Mouse (Mus musculus) layer of hippocampus, postnatal 14 days (tissue): ENCODE data around the gene Rras. TPM values are rescaled to one million over a fixed set of nuclear protein-coding genes. Genes with fewer than 3 reads are reported as not detected.

Experiments
- DNase-seq, 2 experiments: peaks; one replicate each; pipeline ENCODE4 v3.0.0; 2021 to 2022; ENCODE audit warnings: low spot score in 2 of 2, mixed read lengths in 1 of 2
- total RNA-seq, 2 experiments: library from RNA; stranded (reverse); gene quantifications; 2 replicates each; pipeline ENCODE4 v1.2.3; 2021

Rras gene
- total RNA-seq, 2 experiments from 2014 or later = 12.1 to 16.2 TPM

- no peak for DNase-seq
Measured at GRCm38 (mm10) chr7:45024281-45025248, 6.8 kb downstream of the Rras start.

GRCm38 (mm10) chr7:45025601-45026220 is 8.0 kb downstream of the Rras start:
- DNase-seq = peak in 1 of 2 experiments; percentile 35

- DNase-seq = no peak
Measured at GRCm38 (mm10) chr7:45026256-45026655, 8.5 kb downstream of the Rras start.

- DNase-seq = no peak
Measured at GRCm38 (mm10) chr7:45027761-45028160, 10.0 kb downstream of the Rras start.

- no peak for DNase-seq
Measured at GRCm38 (mm10) chr7:45028351-45028750, 10.6 kb downstream of the Rras start.

- no peak for DNase-seq
Measured at GRCm38 (mm10) chr7:45029995-45030394, 12.2 kb downstream of the Rras start.

GRCm38 (mm10) chr7:45030857-45031256 is 13.1 kb downstream of the Rras start:
- DNase-seq = no peak

- DNase-seq = no peak
Measured at GRCm38 (mm10) chr7:45033722-45034359, 16.1 kb downstream of the Rras start.

GRCm38 (mm10) chr7:45035631-45036030 is 17.9 kb downstream of the Rras start:
- no peak for DNase-seq

GRCm38 (mm10) chr7:45036702-45037101 is 18.9 kb downstream of the Rras start:
- no peak for DNase-seq

GRCm38 (mm10) chr7:45037720-45038361 is 20.1 kb downstream of the Rras start:
- no peak for DNase-seq

GRCm38 (mm10) chr7:45038411-45038810 is 20.6 kb downstream of the Rras start:
- no peak for DNase-seq

GRCm38 (mm10) chr7:45040851-45041250 is 23.1 kb downstream of the Rras start:
- no peak for DNase-seq

- DNase-seq = no peak
Measured at GRCm38 (mm10) chr7:45043307-45043706, 25.5 kb downstream of the Rras start.

- DNase-seq = no peak
Measured at GRCm38 (mm10) chr7:45045741-45046140, 28.0 kb downstream of the Rras start.

GRCm38 (mm10) chr7:45046853-45047350 is 29.1 kb downstream of the Rras start:
- DNase-seq = no peak

- DNase-seq = no peak
Measured at GRCm38 (mm10) chr7:45047491-45047890, 29.7 kb downstream of the Rras start.

- DNase-seq = no peak
Measured at GRCm38 (mm10) chr7:45048001-45048890, 30.5 kb downstream of the Rras start.

GRCm38 (mm10) chr7:45048923-45049657 is 31.3 kb downstream of the Rras start:
- no peak for DNase-seq
